Mouse (Mus musculus): Measurements from ENCODE around the gene Heca. TPM values are rescaled to one million over a fixed set of nuclear protein-coding genes. Genes with fewer than 3 reads are reported as not detected.

The Heca gene
- polyA plus RNA-seq, 1 experiment from 2014 or later = 4.1 TPM

DNA sequence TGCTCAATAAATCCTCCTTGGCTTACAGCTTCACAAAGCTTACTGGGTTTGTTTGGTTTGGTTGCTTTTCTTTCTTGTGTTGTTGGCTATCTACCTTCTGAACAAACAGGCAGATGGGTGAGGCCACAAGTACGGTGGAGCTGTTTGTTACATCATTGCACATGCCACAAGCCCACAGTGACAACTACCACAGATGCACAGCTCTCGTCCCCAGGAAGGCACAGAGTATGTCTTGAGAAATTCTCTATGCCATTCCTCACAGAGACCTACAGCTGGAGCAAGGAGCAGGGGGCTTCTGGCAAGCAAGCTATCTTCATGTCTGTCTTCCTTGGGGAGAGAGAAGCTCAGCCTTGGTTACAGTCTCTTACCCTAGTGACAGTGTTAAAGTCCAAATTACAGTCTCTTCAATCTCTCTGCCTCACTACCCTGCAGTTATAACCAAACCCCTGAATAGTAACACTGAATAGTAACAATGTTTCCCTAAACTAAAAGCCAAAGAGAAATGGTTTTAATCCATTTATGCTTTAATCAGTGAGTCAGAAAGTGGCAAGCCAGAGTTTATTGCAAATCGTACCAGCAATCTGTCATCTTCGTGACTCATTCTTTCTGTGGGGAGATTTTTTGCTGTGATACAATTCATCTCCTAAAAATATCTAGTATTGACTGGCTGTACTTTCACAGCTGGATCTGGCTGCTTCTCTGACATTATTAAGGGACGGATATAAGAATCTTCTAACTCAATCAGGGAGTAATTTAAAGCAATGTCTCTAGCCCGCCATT lies 87.0 kb downstream of the Heca start:
- Histone ChIP-seq H3K9ac (ENCODE audit: low read depth, low read length) (no peak overlapping the region), H3K9me3 (ENCODE audit: control insufficient read depth, low read length) (no peaks in the 10 kb centered on the region), H3K36me3 (ENCODE audit: control insufficient read depth, insufficient read depth, low read length) (no peaks in the 10 kb centered on the region), H3K4me2 (replicated peaks; ENCODE audit: low read depth, low read length) (no peak overlapping the region), H3K27me3 (ENCODE audit: control insufficient read depth, insufficient read depth, low read length) (no peaks in the 10 kb centered on the region), H3K4me3 (ENCODE audit: low read length) (no peak overlapping the region), H3K4me1 (ENCODE audit: control insufficient read depth, insufficient read depth, low read length) (no peaks in the 10 kb centered on the region), H3K27ac (ENCODE audit: low read depth, low read length) (no peak overlapping the region)
- 65% methylated on average over 6 of the region's 6 CpGs for WGBS
- ATAC-seq (ENCODE audit: low FRiP score, low TSS enrichment) = no peak

DNA sequence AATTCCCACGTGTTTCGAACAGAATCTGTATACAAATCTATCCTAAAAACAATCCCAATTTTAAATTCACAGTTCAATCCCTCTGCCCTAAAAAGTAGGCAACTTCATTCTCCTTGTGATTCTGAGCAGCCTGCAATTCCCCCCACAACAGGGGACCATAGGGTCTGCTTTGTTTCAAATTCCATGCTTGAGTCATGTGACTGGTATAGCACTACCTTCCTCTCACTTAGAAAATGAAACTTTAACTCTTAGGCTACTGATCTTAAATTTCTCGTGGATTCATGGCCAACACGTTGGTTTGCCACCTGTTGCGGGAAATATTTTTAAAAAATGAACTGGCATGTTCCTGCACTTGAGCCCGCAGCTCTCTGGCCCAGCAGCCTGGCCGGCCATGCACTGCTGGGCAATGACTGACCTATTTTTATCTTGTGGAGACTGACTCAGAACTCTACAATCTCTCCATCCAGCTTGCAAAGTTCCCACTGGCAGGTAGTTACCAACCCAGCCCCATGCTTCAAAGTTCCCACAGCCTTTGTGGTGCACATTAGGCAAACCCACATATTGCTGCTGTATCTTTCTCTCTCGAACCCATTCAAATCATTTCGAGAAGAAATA lies 90.1 kb downstream of the Heca start:
- no peak for ATAC-seq (ENCODE audit: low FRiP score, low TSS enrichment)
- Histone ChIP-seq H3K4me2 (replicated peaks; ENCODE audit: low read depth, low read length) (no peak overlapping the region), H3K9ac (ENCODE audit: low read depth, low read length) (no peak overlapping the region), H3K4me1 (ENCODE audit: control insufficient read depth, insufficient read depth, low read length) (no peaks in the 10 kb centered on the region), H3K27me3 (ENCODE audit: control insufficient read depth, insufficient read depth, low read length) (no peaks in the 10 kb centered on the region), H3K4me3 (ENCODE audit: low read length) (no peak overlapping the region), H3K36me3 (ENCODE audit: control insufficient read depth, insufficient read depth, low read length) (no peaks in the 10 kb centered on the region), H3K27ac (ENCODE audit: low read depth, low read length) (no peak overlapping the region), H3K9me3 (ENCODE audit: control insufficient read depth, low read length) (no peaks in the 10 kb centered on the region)
- WGBS = 88% methylated on average over 9 of the region's 9 CpGs

GRCm38 (mm10) chr10:17844781-17845537 lies 102.9 kb downstream of the Heca start:
- Histone ChIP-seq H3K27ac (ENCODE audit: low read depth, low read length) (no peak overlapping the region), H3K27me3 (ENCODE audit: control insufficient read depth, insufficient read depth, low read length) (no peaks in the 10 kb centered on the region), H3K4me1 (ENCODE audit: control insufficient read depth, insufficient read depth, low read length) (no peaks in the 10 kb centered on the region), H3K36me3 (ENCODE audit: control insufficient read depth, insufficient read depth, low read length) (no peaks in the 10 kb centered on the region), H3K4me3 (ENCODE audit: low read length) (no peak overlapping the region), H3K9ac (ENCODE audit: low read depth, low read length) (no peak overlapping the region), H3K4me2 (replicated peaks; ENCODE audit: low read depth, low read length) (no peak overlapping the region), H3K9me3 (ENCODE audit: control insufficient read depth, low read length) (peaks cover 5% of the 10 kb centered on the region; the same call in 1 of the 2 replicates)
- 63% methylated on average over 4 of the region's 4 CpGs for WGBS
- no peak for ATAC-seq (ENCODE audit: low FRiP score, low TSS enrichment)

DNA sequence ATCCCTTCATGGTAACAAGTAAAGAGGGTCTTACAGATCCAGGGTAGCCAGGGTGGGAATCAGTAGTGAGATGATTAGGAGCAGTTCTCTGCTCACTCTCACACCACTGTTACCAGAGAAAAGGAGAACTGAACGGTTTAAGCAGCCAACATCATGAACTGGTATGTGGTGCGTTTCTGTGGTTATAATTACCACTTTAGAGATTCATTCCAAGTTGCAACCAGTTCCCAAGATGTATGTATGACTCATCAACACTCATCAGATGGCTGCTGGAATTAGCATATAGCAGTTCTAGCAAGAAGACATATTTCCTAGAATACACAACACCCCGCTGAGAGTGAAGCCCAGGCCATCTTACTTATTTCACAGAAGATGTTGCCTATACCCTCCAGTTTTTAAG lies 105.8 kb downstream of the Heca start:
- no peak for ATAC-seq (ENCODE audit: low FRiP score, low TSS enrichment)
- Histone ChIP-seq H3K4me2 (replicated peaks; ENCODE audit: low read depth, low read length) (no peak overlapping the region), H3K27ac (ENCODE audit: low read depth, low read length) (no peak overlapping the region), H3K9ac (ENCODE audit: low read depth, low read length) (no peak overlapping the region), H3K36me3 (ENCODE audit: control insufficient read depth, insufficient read depth, low read length) (no peaks in the 10 kb centered on the region), H3K4me3 (ENCODE audit: low read length) (no peak overlapping the region), H3K27me3 (ENCODE audit: control insufficient read depth, insufficient read depth, low read length) (no peaks in the 10 kb centered on the region), H3K4me1 (ENCODE audit: control insufficient read depth, insufficient read depth, low read length) (no peaks in the 10 kb centered on the region), H3K9me3 (ENCODE audit: control insufficient read depth, low read length) (peaks cover 1% of the 10 kb centered on the region; the same call in 1 of the 2 replicates)
- 91% methylated on average over 3 of the region's 3 CpGs for WGBS

DNA sequence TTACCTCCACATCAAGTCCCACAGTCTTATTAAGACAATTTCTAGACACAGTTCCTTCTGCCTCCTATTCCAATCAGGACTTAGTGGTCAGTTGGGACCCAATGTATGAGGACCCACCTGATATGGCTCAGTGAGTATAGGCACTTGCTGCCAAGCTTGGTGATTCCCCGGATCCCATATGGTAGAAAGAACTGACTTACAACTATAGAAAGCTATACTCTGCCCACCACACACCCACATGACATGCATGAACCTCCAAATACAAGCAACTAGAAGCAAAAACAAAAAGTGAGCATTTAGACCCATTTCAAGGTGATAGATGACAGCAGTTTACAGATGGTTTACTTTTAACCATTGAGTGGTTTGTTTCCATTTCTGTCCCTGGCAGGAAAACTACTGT lies 111.6 kb downstream of the Heca start:
- H3K4me2 ChIP-seq (replicated peaks; ENCODE audit: low read depth, low read length) = no peak overlapping the region
- H3K4me3 ChIP-seq (ENCODE audit: low read length) = no peak overlapping the region
- no peaks in the 10 kb centered on the region for H3K9me3 ChIP-seq (ENCODE audit: control insufficient read depth, low read length)
- ATAC-seq (ENCODE audit: low FRiP score, low TSS enrichment) = no peak
- no peaks in the 10 kb centered on the region for H3K4me1 ChIP-seq (ENCODE audit: control insufficient read depth, insufficient read depth, low read length)
- 92% methylated on average over 1 of the region's 1 CpGs for WGBS
- no peaks in the 10 kb centered on the region for H3K27me3 ChIP-seq (ENCODE audit: control insufficient read depth, insufficient read depth, low read length)
- H3K27ac ChIP-seq (ENCODE audit: low read depth, low read length) = no peak overlapping the region
- no peak overlapping the region for H3K9ac ChIP-seq (ENCODE audit: low read depth, low read length)
- no peaks in the 10 kb centered on the region for H3K36me3 ChIP-seq (ENCODE audit: control insufficient read depth, insufficient read depth, low read length)

DNA sequence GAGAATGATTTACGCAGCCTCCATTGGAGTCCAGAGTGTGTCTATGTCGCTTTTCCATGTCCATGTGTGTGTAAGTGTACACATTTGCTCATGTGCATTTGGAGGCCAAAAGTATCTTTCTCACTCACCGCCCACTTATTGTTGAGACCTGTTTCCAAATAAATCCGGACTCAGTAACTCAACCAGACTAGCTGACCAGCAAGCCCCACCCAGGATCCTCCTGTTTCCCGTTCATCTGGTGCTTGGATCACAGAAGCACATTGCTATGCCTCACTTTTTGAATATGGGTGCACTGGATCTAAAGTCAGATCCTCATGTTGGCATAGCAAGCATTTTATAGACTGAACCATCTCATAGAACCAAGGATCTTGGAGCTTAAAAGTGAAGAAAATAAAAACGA lies 112.8 kb downstream of the Heca start:
- WGBS = 84% methylated on average over 6 of the region's 6 CpGs
- no peak overlapping the region for H3K27ac ChIP-seq (ENCODE audit: low read depth, low read length)
- ATAC-seq (ENCODE audit: low FRiP score, low TSS enrichment) = no peak

DNA sequence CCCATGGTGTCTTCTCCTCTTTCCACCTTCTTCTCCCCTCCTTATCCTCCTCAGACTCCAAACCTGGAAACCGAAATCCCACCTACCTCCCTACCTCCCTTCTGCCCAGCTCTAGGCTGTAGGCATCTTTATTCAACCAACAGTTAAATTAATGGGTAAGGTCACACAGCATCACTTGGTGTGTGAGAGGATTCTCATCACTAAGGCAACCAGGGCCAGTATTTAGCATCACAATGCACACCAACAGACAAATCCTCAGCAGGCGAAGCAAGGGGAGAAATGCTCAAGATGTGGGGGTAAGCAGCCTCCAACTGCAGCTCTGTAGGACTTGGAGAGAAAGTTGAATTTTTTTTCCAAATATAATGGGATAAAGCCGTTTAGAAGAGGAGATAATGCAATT lies 116.8 kb downstream of the Heca start:
- Histone ChIP-seq H3K27ac (ENCODE audit: low read depth, low read length) (no peak overlapping the region), H3K4me1 (ENCODE audit: control insufficient read depth, insufficient read depth, low read length) (no peaks in the 10 kb centered on the region), H3K36me3 (ENCODE audit: control insufficient read depth, insufficient read depth, low read length) (no peaks in the 10 kb centered on the region), H3K4me3 (ENCODE audit: low read length) (no peak overlapping the region), H3K9ac (ENCODE audit: low read depth, low read length) (no peak overlapping the region), H3K4me2 (replicated peaks; ENCODE audit: low read depth, low read length) (no peak overlapping the region), H3K9me3 (ENCODE audit: control insufficient read depth, low read length) (no peaks in the 10 kb centered on the region), H3K27me3 (ENCODE audit: control insufficient read depth, insufficient read depth, low read length) (no peaks in the 10 kb centered on the region)
- no peak for ATAC-seq (ENCODE audit: low FRiP score, low TSS enrichment)
- WGBS = 62% methylated on average over 3 of the region's 3 CpGs

More for the DNA sequence above, 112.8 kb downstream of the Heca start:
- H3K4me3 ChIP-seq (ENCODE audit: low read length) = no peak overlapping the region
- no peaks in the 10 kb centered on the region for H3K9me3 ChIP-seq (ENCODE audit: control insufficient read depth, low read length)
- no peaks in the 10 kb centered on the region for H3K27me3 ChIP-seq (ENCODE audit: control insufficient read depth, insufficient read depth, low read length)
- H3K36me3 ChIP-seq (ENCODE audit: control insufficient read depth, insufficient read depth, low read length) = no peaks in the 10 kb centered on the region
- no peaks in the 10 kb centered on the region for H3K4me1 ChIP-seq (ENCODE audit: control insufficient read depth, insufficient read depth, low read length)
- no peak overlapping the region for H3K9ac ChIP-seq (ENCODE audit: low read depth, low read length)
- no peak overlapping the region for H3K4me2 ChIP-seq (replicated peaks; ENCODE audit: low read depth, low read length)

DNA sequence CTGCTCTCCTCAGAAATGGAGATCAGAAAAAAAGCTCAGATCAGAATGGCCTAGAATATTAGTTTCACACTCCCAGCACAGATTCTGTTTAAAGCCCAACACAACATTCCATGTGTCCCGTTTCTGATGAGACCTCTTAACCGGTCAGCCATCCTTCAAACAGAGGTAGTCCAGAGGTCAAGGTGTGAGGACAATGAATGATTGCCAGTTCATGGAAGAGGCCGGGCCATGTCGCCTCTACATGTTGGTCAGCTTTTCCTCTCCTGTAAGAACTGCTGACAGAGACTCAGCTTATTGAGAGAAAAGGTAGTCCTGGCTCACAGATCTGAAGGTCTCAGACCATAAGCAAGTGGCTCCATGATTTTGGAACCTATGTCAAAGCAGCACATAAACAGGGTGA lies 118.7 kb downstream of the Heca start:
- H3K27me3 ChIP-seq (ENCODE audit: control insufficient read depth, insufficient read depth, low read length) = no peaks in the 10 kb centered on the region
- no peaks in the 10 kb centered on the region for H3K36me3 ChIP-seq (ENCODE audit: control insufficient read depth, insufficient read depth, low read length)
- no peaks in the 10 kb centered on the region for H3K4me1 ChIP-seq (ENCODE audit: control insufficient read depth, insufficient read depth, low read length)
- H3K27ac ChIP-seq (ENCODE audit: low read depth, low read length) = no peak overlapping the region
- no peak overlapping the region for H3K9ac ChIP-seq (ENCODE audit: low read depth, low read length)
- H3K4me2 ChIP-seq (replicated peaks; ENCODE audit: low read depth, low read length) = no peak overlapping the region
- WGBS = 76% methylated on average over 4 of the region's 4 CpGs
- no peak overlapping the region for H3K4me3 ChIP-seq (ENCODE audit: low read length)
- H3K9me3 ChIP-seq (ENCODE audit: control insufficient read depth, low read length) = no peaks in the 10 kb centered on the region
- ATAC-seq (ENCODE audit: low FRiP score, low TSS enrichment) = no peak

DNA sequence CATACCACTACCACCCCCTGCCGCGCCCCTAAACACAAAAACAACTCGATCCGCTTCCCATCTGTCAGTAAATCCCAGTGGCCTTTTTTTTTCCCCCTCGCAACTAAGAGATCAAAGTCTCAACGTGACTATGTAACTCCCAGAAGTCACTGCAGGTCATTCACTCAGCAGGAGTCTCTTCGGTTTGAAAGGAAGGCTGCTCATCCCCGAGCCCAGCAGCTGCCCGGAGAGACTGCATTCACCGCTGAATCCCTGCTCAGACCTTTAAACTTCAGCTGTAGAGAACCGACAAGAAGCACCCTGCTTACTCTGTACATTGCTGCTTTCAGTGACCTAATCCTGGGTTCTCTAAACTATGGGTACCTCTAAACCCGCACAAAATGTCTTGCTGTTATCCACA lies 120.5 kb downstream of the Heca start:
- no peak for ATAC-seq (ENCODE audit: low FRiP score, low TSS enrichment)
- Histone ChIP-seq H3K4me3 (ENCODE audit: low read length) (peak overlapping the region; percentile 9; the same call in 1 of the 2 replicates), H3K27ac (ENCODE audit: low read depth, low read length) (no peak overlapping the region), H3K4me2 (replicated peaks; ENCODE audit: low read depth, low read length) (peak overlapping the region; percentile 37), H3K36me3 (ENCODE audit: control insufficient read depth, insufficient read depth, low read length) (no peaks in the 10 kb centered on the region), H3K9ac (ENCODE audit: low read depth, low read length) (no peak overlapping the region), H3K4me1 (ENCODE audit: control insufficient read depth, insufficient read depth, low read length) (no peaks in the 10 kb centered on the region), H3K27me3 (ENCODE audit: control insufficient read depth, insufficient read depth, low read length) (no peaks in the 10 kb centered on the region), H3K9me3 (ENCODE audit: control insufficient read depth, low read length) (no peaks in the 10 kb centered on the region)
- 3% methylated on average over 12 of the region's 12 CpGs for WGBS
